Mouse (Mus musculus) adrenal gland, postnatal 14 days (tissue): Measurements from ENCODE around the gene Gm10337. TPM values are rescaled to one million over a fixed set of nuclear protein-coding genes. Genes with fewer than 3 reads are reported as not detected.

Experiments used
- DNase-seq: peaks from one replicate; pipeline ENCODE4 v3.0.0; 2021; ENCODE audit warnings: mixed read lengths
- total RNA-seq: library from RNA; stranded (reverse); gene quantifications from 2 replicates; pipeline ENCODE4 v1.2.3, GENCODE M21; 2021

Gm10337 gene
- total RNA-seq, 1 experiment from 2014 or later: not detected

- DNase-seq: peak; percentile 100
Measured at GRCm38 (mm10) chr15:102517976-102518858, 14.7 kb downstream of the Gm10337 start, which contains the start of gene Tarbp2. Gene Tarbp2, plus strand, starts transcription at chr15:102518192.

- no peak for DNase-seq
Measured at GRCm38 (mm10) chr15:102518859-102519201, 15.3 kb downstream of the Gm10337 start.

- no peak for DNase-seq
Measured at GRCm38 (mm10) chr15:102519211-102520141, 16.0 kb downstream of the Gm10337 start.

GRCm38 (mm10) chr15:102520416-102520815 lies 16.9 kb downstream of the Gm10337 start:
- no peak for DNase-seq

- DNase-seq: no peak
Measured at GRCm38 (mm10) chr15:102521480-102521879, 18.0 kb downstream of the Gm10337 start.

- DNase-seq: peak; percentile 86
Measured at GRCm38 (mm10) chr15:102524892-102525485, 21.5 kb downstream of the Gm10337 start, which contains the start of gene Npff. Gene Npff, minus strand, starts transcription at chr15:102524942.

GRCm38 (mm10) chr15:102526111-102527002 lies 22.8 kb downstream of the Gm10337 start:
- DNase-seq: no peak

GRCm38 (mm10) chr15:102527936-102528335 lies 24.4 kb downstream of the Gm10337 start:
- no peak for DNase-seq

GRCm38 (mm10) chr15:102528396-102528795 lies 24.9 kb downstream of the Gm10337 start:
- no peak for DNase-seq

- no peak for DNase-seq
Measured at GRCm38 (mm10) chr15:102530566-102530965, 27.0 kb downstream of the Gm10337 start.

GRCm38 (mm10) chr15:102531586-102531985 lies 28.1 kb downstream of the Gm10337 start:
- DNase-seq: no peak

- no peak for DNase-seq
Measured at GRCm38 (mm10) chr15:102532106-102532900, 28.8 kb downstream of the Gm10337 start.

- no peak for DNase-seq
Measured at GRCm38 (mm10) chr15:102533926-102534325, 30.4 kb downstream of the Gm10337 start.

- DNase-seq: no peak
Measured at GRCm38 (mm10) chr15:102544801-102545200, 41.3 kb downstream of the Gm10337 start.

- no peak for DNase-seq
Measured at GRCm38 (mm10) chr15:102546246-102546645, 42.7 kb downstream of the Gm10337 start.

GRCm38 (mm10) chr15:102546677-102547427 lies 43.3 kb downstream of the Gm10337 start:
- peak; percentile 68 for DNase-seq

GRCm38 (mm10) chr15:102547478-102547877 lies 44.0 kb downstream of the Gm10337 start:
- peak; percentile 14 for DNase-seq

- DNase-seq: no peak
Measured at GRCm38 (mm10) chr15:102552599-102552998, 49.1 kb downstream of the Gm10337 start.
